ENCODE assay signal across 8 mouse cellular contexts in the genomic region with DNA sequence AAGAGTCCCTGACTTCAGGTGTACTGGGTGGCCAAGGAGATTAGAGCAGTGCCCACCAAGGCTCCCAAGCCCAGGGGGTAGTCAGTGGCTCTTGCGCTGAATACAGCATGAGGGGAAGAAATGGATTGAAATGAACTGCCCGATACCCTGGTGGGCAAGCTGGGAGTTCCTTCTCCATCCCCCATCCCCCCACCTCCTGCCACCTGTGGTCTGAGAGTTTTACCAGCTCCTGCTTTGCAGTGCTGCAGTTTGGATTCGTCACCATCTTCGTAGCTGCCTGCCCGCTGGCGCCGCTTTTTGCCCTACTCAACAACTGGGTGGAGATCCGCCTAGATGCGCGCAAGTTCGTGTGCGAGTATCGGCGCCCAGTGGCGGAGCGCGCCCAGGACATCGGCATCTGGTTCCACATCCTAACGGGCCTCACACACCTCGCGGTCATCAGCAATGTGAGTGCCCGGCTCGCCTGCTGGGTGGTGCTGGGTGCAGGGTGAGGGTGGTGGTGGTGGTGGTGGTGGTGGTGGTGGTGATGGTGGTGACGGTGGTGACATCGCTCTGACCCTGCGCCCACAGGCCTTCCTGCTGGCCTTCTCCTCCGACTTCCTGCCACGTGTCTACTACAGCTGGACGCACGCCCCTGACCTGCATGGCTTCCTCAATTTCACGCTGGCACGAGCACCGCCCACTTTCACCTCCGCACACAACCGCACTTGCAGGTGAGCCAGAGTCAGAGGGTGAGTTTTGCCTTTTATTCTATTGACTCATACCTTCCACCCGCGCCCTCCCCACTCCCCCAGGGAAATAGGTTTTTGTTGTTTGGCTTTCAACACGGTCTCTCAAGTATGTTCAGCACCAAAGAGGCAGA. TPM values are rescaled to one million over a fixed set of nuclear protein-coding genes. Genes with fewer than 3 reads are reported as not detected.
DNase-seq lines count a peak whose midpoint lies in the region; ATAC-seq and TF ChIP-seq lines count a peak whose summit lies in the region.

No protein-coding gene starts in this region.

- intact Hi-C loops in gastrocnemius, adult 2 months (cut with DNase I) = no loop called here

- no peaks in the 10 kb centered on the region for H3K4me1 ChIP-seq in forebrain, embryonic 13.5 days
- peaks cover 3% of the 10 kb centered on the region; the same call in 1 of the 2 replicates for H3K4me1 ChIP-seq in limb, embryonic 11.5 days (ENCODE audit: control insufficient read depth, insufficient read depth, low read length)
- H3K4me1 ChIP-seq in midbrain, embryonic 12.5 days = no peaks in the 10 kb centered on the region

- H3K27me3 ChIP-seq in forebrain, embryonic 13.5 days = peaks cover 11% of the 10 kb centered on the region
- no peaks in the 10 kb centered on the region for H3K27me3 ChIP-seq in limb, embryonic 11.5 days (ENCODE audit: control insufficient read depth, insufficient read depth, low read length)
- peaks cover 9% of the 10 kb centered on the region; the same call in 1 of the 2 replicates for H3K27me3 ChIP-seq in midbrain, embryonic 12.5 days

- H3K9ac ChIP-seq in forebrain, embryonic 13.5 days = no peak overlapping the region
- peak overlapping the region; percentile 40; the same call in 1 of the 2 replicates for H3K9ac ChIP-seq in limb, embryonic 11.5 days (ENCODE audit: low read length)
- no peak overlapping the region for H3K9ac ChIP-seq in midbrain, embryonic 12.5 days (replicated peaks)

- peak overlapping the region; percentile 34 for H3K4me2 ChIP-seq in forebrain, embryonic 13.5 days
- H3K4me2 ChIP-seq in limb, embryonic 11.5 days (ENCODE audit: low read depth, severe bottlenecking) = peak overlapping the region; percentile 39
- H3K4me2 ChIP-seq in midbrain, embryonic 12.5 days (replicated peaks) = peak overlapping the region; percentile 37

- 23% methylated on average over 38 of the region's 38 CpGs for WGBS in forebrain, embryonic 13.5 days
- 16% methylated on average over 38 of the region's 38 CpGs for WGBS in limb, embryonic 11.5 days
- 22% methylated on average over 38 of the region's 38 CpGs for WGBS in midbrain, embryonic 12.5 days

- H3K9me3 ChIP-seq in forebrain, embryonic 13.5 days (replicated peaks) = no peaks in the 10 kb centered on the region
- no peaks in the 10 kb centered on the region; the same call in 1 of the 2 replicates for H3K9me3 ChIP-seq in limb, embryonic 11.5 days (ENCODE audit: control insufficient read depth, low read length)
- H3K9me3 ChIP-seq in midbrain, embryonic 12.5 days = no peaks in the 10 kb centered on the region

- H3K4me3 ChIP-seq in gastrocnemius, adult 2 months = peak overlapping the region; percentile 59
- no peak overlapping the region for H3K4me3 ChIP-seq in forebrain, embryonic 13.5 days
- peak overlapping the region; percentile 28 for H3K4me3 ChIP-seq in limb, embryonic 11.5 days (ENCODE audit: low read depth, low read length)
- H3K4me3 ChIP-seq in midbrain, embryonic 12.5 days = peak overlapping the region; percentile 18; the same call in 1 of the 2 replicates

- no peak for ATAC-seq in forebrain, embryonic 13.5 days
- ATAC-seq in limb, embryonic 11.5 days (ENCODE audit: insufficient number of reproducible peaks, low FRiP score, low TSS enrichment, low read depth) = 0 out of 2 replicates have a peak, but pooled peaks have one; percentile 38
- no peak for ATAC-seq in midbrain, embryonic 12.5 days (ENCODE audit: low FRiP score, low read depth)

- TF ChIP-seq CTCF in gastrocnemius, adult 2 months (IDR thresholded peaks at IDR 0.05) = no peak

- H3K27ac ChIP-seq in gastrocnemius, adult 2 months = no peak overlapping the region
- H3K27ac ChIP-seq in forebrain, embryonic 13.5 days = no peak overlapping the region
- H3K27ac ChIP-seq in limb, embryonic 11.5 days (replicated peaks; ENCODE audit: low read depth, low read length) = no peak overlapping the region
- no peak overlapping the region for H3K27ac ChIP-seq in midbrain, embryonic 12.5 days (replicated peaks)

- peak; percentile 34 for DNase-seq in gastrocnemius, adult 2 months
- DNase-seq in gastrocnemius, postnatal 4 days (ENCODE audit: low spot score in 2 of 2) = no peak
- peak; percentile 51 for DNase-seq in CD4-positive, CD25-positive, alpha-beta regulatory T cell, adult 2 months (ENCODE audit: low read depth, low spot score)
- DNase-seq in limb, embryonic 11.5 days (ENCODE audit: low spot score) = peak; percentile 38
- DNase-seq in cerebellum, adult 9-10 months = no peak
- DNase-seq in cerebellum, postnatal 14 days = no peak

- peaks cover 6% of the 10 kb centered on the region for H3K36me3 ChIP-seq in forebrain, embryonic 13.5 days (ENCODE audit: poor library complexity, severe bottlenecking)
- peaks cover 2% of the 10 kb centered on the region; the same call in 1 of the 2 replicates for H3K36me3 ChIP-seq in limb, embryonic 11.5 days (ENCODE audit: control insufficient read depth, insufficient read depth, low read length)
- peaks cover 3% of the 10 kb centered on the region; the same call in 1 of the 2 replicates for H3K36me3 ChIP-seq in midbrain, embryonic 12.5 days

RNA-seq across cellular contexts. Expression of a gene that starts 27.7 kb away (rescaled TPM):
- not detected for total RNA-seq in gastrocnemius, adult 2 months (2021)
- not detected for total RNA-seq in gastrocnemius, postnatal 4 days (2021)
- polyA plus RNA-seq in forebrain, embryonic 13.5 days (2015; fragmentation: Nextera tagmentation; extraction: Ambion mirVana) = 0.16 TPM in 1 of 2 replicates, not detected in the other
- 1.4 and 1.5 TPM in 2 replicates for polyA plus RNA-seq in limb, embryonic 11.5 days (2014; fragmentation: Nextera tagmentation; extraction: Ambion mirVana)
- polyA plus RNA-seq in midbrain, embryonic 12.5 days (2016; fragmentation: Nextera tagmentation; extraction: Ambion mirVana) = 0.13 and 0.17 TPM in 2 replicates

RNA-seq across cellular contexts. Expression of a gene that starts 58.1 kb away (rescaled TPM):
- under 1 TPM; 0.13 to 0.20 TPM for total RNA-seq in gastrocnemius, adult 2 months (2021)
- 1 to 10 TPM; 6.0 to 6.4 TPM for total RNA-seq in gastrocnemius, postnatal 4 days (2021)
- 14.6 and 17.7 TPM in 2 replicates for polyA plus RNA-seq in forebrain, embryonic 13.5 days (2015; fragmentation: Nextera tagmentation; extraction: Ambion mirVana)
- 23.3 and 29.0 TPM in 2 replicates for polyA plus RNA-seq in limb, embryonic 11.5 days (2014; fragmentation: Nextera tagmentation; extraction: Ambion mirVana)
- 19.1 and 20.3 TPM in 2 replicates for polyA plus RNA-seq in midbrain, embryonic 12.5 days (2016; fragmentation: Nextera tagmentation; extraction: Ambion mirVana)

RNA-seq across cellular contexts. Expression of a gene that starts 58.8 kb away (rescaled TPM):
- total RNA-seq in gastrocnemius, adult 2 months (2021) = 10 to 100 TPM; 21.4 to 22.1 TPM
- 10 to 100 TPM; 27.2 to 27.3 TPM for total RNA-seq in gastrocnemius, postnatal 4 days (2021)
- polyA plus RNA-seq in forebrain, embryonic 13.5 days (2015; fragmentation: Nextera tagmentation; extraction: Ambion mirVana) = 71.1 and 76.5 TPM in 2 replicates
- polyA plus RNA-seq in limb, embryonic 11.5 days (2014; fragmentation: Nextera tagmentation; extraction: Ambion mirVana) = 75.1 and 75.2 TPM in 2 replicates
- 78.7 and 81.9 TPM in 2 replicates for polyA plus RNA-seq in midbrain, embryonic 12.5 days (2016; fragmentation: Nextera tagmentation; extraction: Ambion mirVana)

Comparison
In these comparisons a context has a peak if more than half of its experiments do, and no peak if none do; other contexts are left out.
1. DNase-seq: peak in gastrocnemius, adult 2 months (single experiment), CD4-positive, CD25-positive, alpha-beta regulatory T cell, adult 2 months (single experiment) and limb, embryonic 11.5 days (single experiment); none in gastrocnemius, postnatal 4 days (0 of 2), cerebellum, adult 9-10 months (single experiment) and cerebellum, postnatal 14 days (0 of 2).
2. Peak in every context shown above with its lines, with median percentiles within 50 percentile points of each other: H3K4me2 ChIP-seq.